Mouse (Mus musculus): ENCODE measurements around the gene Tmbim1. TPM values are rescaled to one million over a fixed set of nuclear protein-coding genes. Genes with fewer than 3 reads are reported as not detected.
"Not testable (repeated sequence)": the region's sequence is repeated elsewhere in the genome, so short reads cannot be mapped to it uniquely, and the experiment has no call there.

The Tmbim1 gene
- polyA plus RNA-seq, 1 experiment from 2014 or later = 54.9 TPM

DNA sequence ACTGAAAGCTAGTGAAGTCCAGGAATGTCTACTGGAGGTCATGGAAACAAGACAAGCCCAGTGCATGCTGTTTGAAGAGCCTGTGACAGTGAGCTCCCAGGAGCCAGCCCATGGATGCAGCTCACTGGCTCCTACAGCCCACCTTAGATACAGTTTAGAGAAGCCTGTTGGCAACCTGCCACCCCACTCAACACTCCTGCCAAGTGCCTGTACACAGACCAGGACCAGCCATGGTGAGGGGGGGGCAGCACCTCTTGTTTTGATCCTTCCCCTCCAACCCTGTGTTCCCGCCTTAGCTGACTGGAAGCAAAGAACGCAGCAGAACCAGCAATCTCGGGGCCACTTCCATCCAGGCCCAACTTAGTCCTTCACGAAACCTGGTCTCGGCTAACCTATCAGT is 15.3 kb downstream of the Tmbim1 start:
- 74% methylated on average over 5 of the region's 5 CpGs for WGBS
- H3K4me3 ChIP-seq (replicated peaks) = no peak overlapping the region
- H3K9me3 ChIP-seq = no peaks in the 10 kb centered on the region
- H3K4me1 ChIP-seq (replicated peaks) = peaks cover 34% of the 10 kb centered on the region
- 0 out of 2 replicates have a peak overlapping the region, but pooled peaks have one; percentile 18 for H3K27ac ChIP-seq
- H3K9ac ChIP-seq = no peak overlapping the region
- ATAC-seq = no peak
- H3K27me3 ChIP-seq (replicated peaks) = no peaks in the 10 kb centered on the region
- H3K4me2 ChIP-seq (replicated peaks) = no peak overlapping the region
- H3K36me3 ChIP-seq = peaks cover 31% of the 10 kb centered on the region

DNA sequence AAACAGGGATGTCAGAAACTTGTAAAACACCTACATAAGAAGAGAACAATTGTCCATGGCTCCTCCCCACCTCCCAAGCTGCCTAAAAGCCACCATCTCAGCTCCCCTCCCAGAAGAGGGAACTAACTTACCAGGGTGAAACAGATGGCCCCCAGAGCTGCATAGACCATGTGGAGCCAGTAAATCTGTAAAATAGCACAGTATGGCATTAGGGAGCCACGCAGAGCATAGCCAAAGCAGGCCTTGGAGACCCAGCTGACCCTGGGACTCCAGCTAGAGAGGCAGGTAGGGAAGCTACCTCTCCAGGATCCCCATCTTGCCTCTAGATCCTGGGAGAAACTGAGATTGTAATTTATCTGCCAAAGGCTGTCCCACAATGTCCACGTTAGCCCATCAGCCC is 15.7 kb downstream of the Tmbim1 start:
- no peak overlapping the region for H3K4me2 ChIP-seq (replicated peaks)
- H3K27ac ChIP-seq = 0 out of 2 replicates have a peak overlapping the region, but pooled peaks have one; percentile 18
- no peak for ATAC-seq
- 73% methylated on average over 2 of the region's 2 CpGs for WGBS
- H3K27me3 ChIP-seq (replicated peaks) = no peaks in the 10 kb centered on the region
- H3K9ac ChIP-seq = no peak overlapping the region
- H3K9me3 ChIP-seq = no peaks in the 10 kb centered on the region
- no peak overlapping the region for H3K4me3 ChIP-seq (replicated peaks)
- peaks cover 31% of the 10 kb centered on the region for H3K36me3 ChIP-seq
- H3K4me1 ChIP-seq (replicated peaks) = peaks cover 30% of the 10 kb centered on the region

DNA sequence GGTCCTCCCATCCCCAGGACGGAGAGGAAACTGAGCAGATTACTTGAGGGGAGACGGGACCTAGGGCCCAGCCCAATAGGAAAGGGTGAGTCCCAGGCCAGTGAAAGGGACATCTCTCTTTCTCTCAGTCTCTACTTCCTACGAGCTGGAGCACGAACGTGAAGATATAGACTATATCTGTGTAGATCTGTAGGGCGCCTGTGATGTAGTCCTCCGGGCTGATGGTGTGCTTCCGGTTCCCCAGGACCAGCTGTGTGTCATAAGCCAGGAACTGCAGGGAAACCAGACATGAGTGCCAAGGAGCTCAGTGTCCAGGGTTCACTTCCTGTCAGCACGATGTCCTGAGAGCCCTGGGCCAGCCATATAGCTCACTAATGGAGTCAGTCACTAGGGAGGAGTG is 16.2 kb downstream of the Tmbim1 start:
- H3K4me2 ChIP-seq (replicated peaks) = no peak overlapping the region
- H3K4me1 ChIP-seq (replicated peaks) = peaks cover 27% of the 10 kb centered on the region
- H3K27me3 ChIP-seq (replicated peaks) = no peaks in the 10 kb centered on the region
- 82% methylated on average over 9 of the region's 9 CpGs for WGBS
- no peaks in the 10 kb centered on the region for H3K9me3 ChIP-seq
- no peak overlapping the region for H3K4me3 ChIP-seq (replicated peaks)
- no peak overlapping the region for H3K9ac ChIP-seq
- H3K27ac ChIP-seq = no peak overlapping the region
- peaks cover 30% of the 10 kb centered on the region for H3K36me3 ChIP-seq
- no peak for ATAC-seq

DNA sequence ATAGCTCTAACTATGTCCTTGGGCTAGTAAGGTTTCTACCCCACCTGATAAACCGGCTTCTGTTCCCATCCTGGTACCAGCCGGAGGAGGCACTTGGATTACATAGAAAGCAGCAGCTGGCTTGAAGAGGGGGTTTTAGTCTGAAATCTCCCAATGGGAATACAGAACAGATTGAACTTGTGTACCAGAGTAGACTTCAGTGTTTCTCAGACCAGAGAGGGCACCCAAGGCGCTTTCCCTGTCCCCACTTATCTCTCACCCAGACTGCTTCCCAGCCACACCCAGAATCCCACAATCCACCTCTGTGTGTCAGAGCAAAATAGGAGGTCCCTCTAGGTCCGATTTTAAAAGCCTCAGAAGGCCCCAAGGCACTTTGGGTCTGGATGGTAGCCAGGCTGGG is 17.1 kb downstream of the Tmbim1 start:
- Histone ChIP-seq H3K4me2 (replicated peaks) (no peak overlapping the region), H3K4me1 (replicated peaks) (peaks cover 22% of the 10 kb centered on the region), H3K27me3 (replicated peaks) (no peaks in the 10 kb centered on the region), H3K9ac (no peak overlapping the region), H3K36me3 (peaks cover 27% of the 10 kb centered on the region), H3K4me3 (replicated peaks) (no peak overlapping the region), H3K9me3 (no peaks in the 10 kb centered on the region), H3K27ac (no peak overlapping the region)
- ATAC-seq = no peak
- WGBS = 78% methylated on average over 4 of the region's 4 CpGs

DNA sequence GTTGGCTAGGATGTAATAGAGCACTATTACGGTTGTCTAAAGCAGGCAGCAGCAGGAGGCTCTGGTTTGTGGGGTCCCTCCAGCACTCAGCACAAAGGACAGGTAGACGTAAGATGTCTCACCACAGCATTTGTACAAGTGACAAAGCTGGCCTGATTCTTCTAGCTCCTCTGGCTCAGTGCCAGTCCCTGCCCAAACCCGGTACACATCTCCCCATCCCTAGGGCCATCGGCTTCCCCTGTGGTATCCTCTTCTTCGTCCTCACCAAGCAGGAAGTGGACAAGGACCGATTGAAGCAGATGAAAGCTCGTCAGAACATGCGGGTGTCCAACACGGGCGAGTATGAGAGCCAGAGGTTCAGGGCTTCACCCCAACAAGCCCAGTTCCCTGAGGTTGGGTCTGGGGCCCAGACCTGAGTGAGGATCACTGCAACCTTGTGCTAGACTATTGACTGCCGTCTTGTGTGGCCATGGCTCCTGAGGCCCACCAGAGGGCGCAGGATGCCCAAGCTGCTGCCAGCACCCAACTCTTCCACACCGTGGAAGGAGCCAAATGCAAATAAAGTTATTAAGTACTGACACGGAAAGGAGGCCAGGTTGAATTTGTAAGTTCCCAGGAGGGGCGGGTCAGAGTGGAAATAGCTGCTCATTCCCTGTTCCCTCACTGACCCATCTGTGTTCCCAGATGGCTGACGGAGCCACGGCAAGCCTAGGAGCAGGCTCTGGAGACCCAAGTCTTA is 18.4 kb downstream of the Tmbim1 start:
- not testable (repeated sequence) for H3K4me3 ChIP-seq (replicated peaks); H3K9ac ChIP-seq; H3K9me3 ChIP-seq; H3K4me2 ChIP-seq (replicated peaks); H3K27ac ChIP-seq; H3K27me3 ChIP-seq (replicated peaks); ATAC-seq
- H3K36me3 ChIP-seq = peaks cover 29% of the 10 kb centered on the region
- WGBS = 59% methylated on average over 15 of the region's 17 CpGs
- peaks cover 28% of the 10 kb centered on the region for H3K4me1 ChIP-seq (replicated peaks)

DNA sequence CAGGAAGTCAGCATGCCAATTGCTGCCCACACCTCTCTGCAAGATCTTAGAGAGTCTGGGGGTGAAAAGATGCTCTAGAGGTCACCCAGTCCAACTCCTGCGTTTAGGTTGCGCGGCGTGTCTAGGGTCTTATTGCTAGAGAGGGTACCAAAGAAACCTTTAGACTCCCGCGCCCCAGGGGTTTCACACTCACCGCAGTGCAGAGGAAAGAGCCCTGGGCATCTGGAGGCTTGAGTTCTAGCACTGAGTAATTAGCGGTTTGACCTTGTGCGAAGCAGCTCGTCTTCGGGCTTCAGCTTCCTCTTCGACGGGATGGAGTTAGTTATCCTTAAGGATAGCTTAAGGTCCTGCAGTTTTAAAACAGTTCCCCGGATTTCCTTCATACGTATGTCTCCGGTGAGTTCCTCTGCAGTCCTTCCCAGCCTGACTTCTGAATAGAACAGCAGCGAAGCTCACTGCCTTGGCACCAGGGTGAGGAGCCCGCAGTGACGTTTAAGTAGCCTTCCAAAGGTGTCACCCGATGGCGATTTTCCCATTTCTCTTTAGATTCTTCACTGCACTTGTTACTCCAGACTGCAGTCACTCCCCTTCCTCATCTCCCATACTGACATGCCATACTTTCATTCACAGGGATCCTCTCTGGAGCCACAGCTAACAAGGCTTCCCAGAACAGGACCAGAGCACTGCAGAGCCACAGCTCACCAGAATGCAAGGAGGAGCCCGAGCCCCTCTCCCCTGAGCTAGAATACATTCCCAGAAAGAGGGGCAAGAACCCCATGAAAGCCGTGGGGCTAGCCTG is 20.0 kb downstream of the Tmbim1 start:
- no peak overlapping the region for H3K27ac ChIP-seq

DNA sequence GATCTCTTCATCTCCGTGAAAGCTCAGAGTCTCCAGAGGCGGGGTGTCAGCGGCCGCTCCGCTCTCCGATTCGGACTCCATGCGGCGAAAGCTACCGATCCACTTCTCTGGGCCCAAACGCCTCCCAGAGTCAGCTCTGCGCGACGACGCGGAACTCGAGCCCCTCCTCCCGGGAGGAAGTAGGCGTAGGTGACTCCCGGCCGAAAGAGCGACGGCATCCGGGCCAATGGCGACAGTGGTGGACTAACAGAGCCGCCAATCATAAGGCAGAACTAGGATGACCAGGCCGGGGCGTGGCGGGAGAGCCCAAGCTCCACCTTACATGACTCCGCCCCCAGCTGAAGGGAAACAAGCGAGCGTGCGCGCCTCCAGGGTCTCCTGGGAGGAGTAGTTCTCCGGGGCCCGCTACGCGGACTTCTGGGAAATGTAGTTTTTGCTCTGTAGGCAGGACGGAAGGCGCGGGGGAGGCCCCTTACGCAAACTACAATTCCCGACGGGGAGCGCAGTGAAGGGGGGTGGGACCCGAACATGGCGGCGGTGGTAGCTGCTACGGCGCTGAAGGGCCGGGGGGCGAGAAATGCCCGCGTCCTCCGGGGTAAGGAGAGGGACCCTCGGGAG is 20.8 kb downstream of the Tmbim1 start, which contains the start of the genes Aamp and Pnkd:
Gene Aamp, minus strand, starts transcription at position 196 of the 618 bp plus-strand sequence.
Gene Pnkd, plus strand, starts transcription at position 388 of the 618 bp plus-strand sequence.
- peak within 1 kb of the TSS; percentile 88 for H3K27ac ChIP-seq
- peak within 1 kb of the TSS; percentile 75 for H3K9ac ChIP-seq
- peak; percentile 97 for ATAC-seq
- peak within 1 kb of the TSS; percentile 81 for H3K4me3 ChIP-seq (replicated peaks)
- no peaks in the 10 kb centered on the region for H3K27me3 ChIP-seq (replicated peaks)
- H3K4me1 ChIP-seq (replicated peaks) = peaks cover 41% of the 10 kb centered on the region
- WGBS = under 1% methylated on average over 56 of the region's 56 CpGs
- no peaks in the 10 kb centered on the region for H3K9me3 ChIP-seq
- peaks cover 39% of the 10 kb centered on the region for H3K36me3 ChIP-seq
- H3K4me2 ChIP-seq (replicated peaks) = peak within 1 kb of the TSS; percentile 79

More for the DNA sequence above, 20.0 kb downstream of the Tmbim1 start:
- 4% methylated on average over 23 of the region's 23 CpGs for WGBS
- Histone ChIP-seq H3K4me1 (replicated peaks) (peaks cover 39% of the 10 kb centered on the region), H3K4me2 (replicated peaks) (peak overlapping the region; percentile 69), H3K9me3 (no peaks in the 10 kb centered on the region), H3K27me3 (replicated peaks) (no peaks in the 10 kb centered on the region), H3K36me3 (peaks cover 38% of the 10 kb centered on the region), H3K4me3 (replicated peaks) (peak overlapping the region; percentile 59), H3K9ac (peak overlapping the region; percentile 54)
- peak; percentile 5; the same call in 1 of the 2 replicates for ATAC-seq

DNA sequence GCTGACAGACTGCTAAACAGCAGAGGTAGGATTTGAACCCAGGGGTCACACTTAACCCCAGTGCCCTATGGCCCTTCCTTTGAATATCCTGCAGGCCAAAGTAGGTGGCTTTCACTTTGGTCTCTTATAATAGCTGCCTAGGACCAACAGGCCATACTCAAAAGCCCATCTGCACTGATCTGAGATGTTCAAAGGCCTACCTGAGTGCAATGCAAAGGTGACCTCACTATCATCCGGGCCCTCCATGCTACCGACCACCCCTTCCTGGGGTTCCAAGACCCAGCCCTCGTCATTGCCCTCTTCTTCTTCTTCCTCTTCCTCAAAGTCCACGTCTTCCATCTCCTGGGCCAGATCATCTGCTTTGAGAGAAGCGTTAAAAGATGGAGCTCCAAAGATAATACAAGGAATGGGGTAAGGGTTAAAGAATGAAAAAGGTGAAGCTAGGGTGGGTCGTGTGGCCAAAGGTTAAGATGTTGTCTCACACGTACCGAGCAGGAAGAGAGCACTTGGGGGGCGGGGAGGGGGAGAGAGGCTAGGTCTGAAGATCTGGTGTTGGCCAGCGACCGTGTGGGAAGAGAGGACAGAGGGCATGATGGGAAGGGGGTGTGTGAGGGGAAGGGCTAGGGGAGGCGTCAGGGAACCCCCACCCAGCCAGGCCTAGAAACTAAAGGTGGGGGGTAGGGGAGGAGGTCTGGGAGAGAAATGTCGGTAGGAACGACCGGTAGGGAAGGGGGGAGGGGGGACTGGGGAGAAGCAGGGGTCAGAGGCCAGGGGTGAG is 21.5 kb downstream of the Tmbim1 start:
- peak overlapping the region; percentile 79 for H3K4me2 ChIP-seq (replicated peaks)
- peaks cover 35% of the 10 kb centered on the region for H3K36me3 ChIP-seq
- WGBS = 10% methylated on average over 15 of the region's 15 CpGs
- peak overlapping the region; percentile 75 for H3K9ac ChIP-seq
- peak; percentile 62 for ATAC-seq
- no peaks in the 10 kb centered on the region for H3K27me3 ChIP-seq (replicated peaks)
- H3K4me1 ChIP-seq (replicated peaks) = peaks cover 42% of the 10 kb centered on the region
- no peaks in the 10 kb centered on the region for H3K9me3 ChIP-seq
- H3K27ac ChIP-seq = peak overlapping the region; percentile 88
- peak overlapping the region; percentile 81 for H3K4me3 ChIP-seq (replicated peaks)

DNA sequence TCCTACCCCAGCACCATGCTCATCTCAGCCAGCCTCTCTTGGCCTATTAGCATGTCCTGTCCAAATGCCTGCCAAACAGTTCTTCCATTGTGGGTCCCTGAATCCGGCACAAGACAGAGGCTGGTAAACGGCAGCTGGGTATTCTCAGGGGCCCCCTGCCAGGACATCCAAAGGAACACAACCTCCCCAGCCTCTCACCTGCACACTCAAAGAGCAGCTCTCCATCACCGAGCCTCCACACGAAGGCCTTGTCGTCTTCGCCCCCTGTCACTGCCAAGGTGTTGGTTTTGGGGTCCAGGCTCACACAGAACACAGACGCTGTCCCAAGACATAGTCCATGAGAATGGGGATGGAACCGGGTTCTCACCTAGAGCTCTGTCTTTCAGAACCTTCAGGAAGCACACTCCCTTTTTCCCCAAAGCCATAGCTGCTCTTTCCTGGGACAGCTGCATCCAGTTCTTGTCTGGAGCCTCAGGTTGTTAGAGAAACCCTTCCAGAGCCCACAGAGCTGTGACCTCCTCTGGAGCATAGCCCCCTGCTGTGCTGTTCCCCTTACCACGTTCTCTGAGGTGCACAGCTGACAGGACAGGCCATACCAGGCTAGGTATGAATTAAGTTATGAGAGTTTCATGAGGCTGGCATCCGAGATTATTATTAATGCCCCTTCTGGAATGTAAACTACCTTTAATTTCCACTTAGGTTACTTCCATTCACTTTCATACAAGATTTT is 22.4 kb downstream of the Tmbim1 start:
- WGBS = 81% methylated on average over 10 of the region's 10 CpGs
- no peak overlapping the region for H3K27ac ChIP-seq
- no peaks in the 10 kb centered on the region for H3K27me3 ChIP-seq (replicated peaks)
- no peak for ATAC-seq
- no peak overlapping the region for H3K9ac ChIP-seq
- H3K9me3 ChIP-seq = no peaks in the 10 kb centered on the region
- peaks cover 34% of the 10 kb centered on the region for H3K36me3 ChIP-seq
- H3K4me1 ChIP-seq (replicated peaks) = peaks cover 43% of the 10 kb centered on the region
- H3K4me2 ChIP-seq (replicated peaks) = peak overlapping the region; percentile 79; the same call in 1 of the 2 replicates
- H3K4me3 ChIP-seq (replicated peaks) = peak overlapping the region; percentile 9; the same call in 1 of the 2 replicates

DNA sequence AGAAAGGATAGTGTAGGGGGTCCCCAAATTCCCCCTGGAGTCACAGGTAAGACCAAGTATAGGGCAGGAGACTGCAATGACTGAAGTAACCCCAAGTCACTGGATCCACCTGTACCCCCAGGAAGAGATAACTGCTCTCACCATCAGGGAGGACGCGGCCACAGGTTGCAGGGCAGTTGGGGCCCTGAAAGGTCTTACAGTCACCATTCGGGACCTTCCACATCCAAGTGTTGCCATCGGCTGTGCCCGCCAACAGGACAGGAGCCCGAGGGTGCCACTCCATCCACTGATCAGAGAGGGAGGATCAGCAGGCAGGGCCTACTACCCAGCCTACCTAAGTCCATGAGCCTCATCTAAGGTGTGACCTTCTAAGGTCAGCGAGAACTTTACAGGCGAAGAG is 23.5 kb downstream of the Tmbim1 start:
- no peak overlapping the region for H3K27ac ChIP-seq
- ATAC-seq = no peak
- 91% methylated on average over 8 of the region's 8 CpGs for WGBS
- H3K4me3 ChIP-seq (replicated peaks) = no peak overlapping the region
- H3K4me2 ChIP-seq (replicated peaks) = no peak overlapping the region
- peaks cover 34% of the 10 kb centered on the region for H3K36me3 ChIP-seq
- no peaks in the 10 kb centered on the region for H3K9me3 ChIP-seq
- peaks cover 47% of the 10 kb centered on the region for H3K4me1 ChIP-seq (replicated peaks)
- no peak overlapping the region for H3K9ac ChIP-seq
- H3K27me3 ChIP-seq (replicated peaks) = no peaks in the 10 kb centered on the region

DNA sequence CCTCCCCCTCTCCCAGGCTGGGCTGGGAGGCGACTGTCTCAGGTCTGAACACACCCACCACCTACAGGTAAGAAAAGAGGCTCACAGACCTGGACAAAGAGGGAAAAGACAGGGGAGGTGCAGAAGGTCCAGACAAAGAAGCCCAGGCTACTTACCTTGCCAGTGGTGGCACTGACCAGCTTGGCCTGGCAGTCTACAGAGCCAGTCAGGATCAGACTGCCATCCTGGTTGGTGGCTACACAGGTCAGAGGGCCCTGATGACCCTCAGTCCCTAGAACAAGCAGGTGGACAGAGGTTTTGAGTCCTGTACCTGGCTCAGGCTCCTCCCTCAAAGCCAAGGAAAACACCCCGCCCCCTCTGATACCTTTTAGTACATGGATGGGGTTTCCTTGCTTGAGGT is 24.1 kb downstream of the Tmbim1 start:
- Histone ChIP-seq H3K36me3 (peaks cover 34% of the 10 kb centered on the region), H3K27me3 (replicated peaks) (no peaks in the 10 kb centered on the region)

More for the DNA sequence above, 24.1 kb downstream of the Tmbim1 start:
- 75% methylated on average over 2 of the region's 2 CpGs for WGBS
- Histone ChIP-seq H3K27ac (no peak overlapping the region), H3K9ac (0 out of 2 replicates have a peak overlapping the region, but pooled peaks have one; percentile 5), H3K4me3 (replicated peaks) (no peak overlapping the region), H3K9me3 (no peaks in the 10 kb centered on the region), H3K4me2 (replicated peaks) (no peak overlapping the region), H3K4me1 (replicated peaks) (peaks cover 46% of the 10 kb centered on the region)
- no peak for ATAC-seq

All from intestine, embryonic 15.5 days (tissue).